Mouse (Mus musculus) liver, adult 2 months (tissue): ENCODE data around the gene Chmp6. TPM values are rescaled to one million over a fixed set of nuclear protein-coding genes. Genes with fewer than 3 reads are reported as not detected.

Experiments used
- DNase-seq: peaks from one replicate; pipeline ENCODE4 v3.0.0-alpha.2; 2011; ENCODE audit warnings: low read depth, low spot score; ENCODE audit errors: extremely low read depth
- H3K27ac ChIP-seq: fragments of 200-500 bp; replicated peaks from 2 replicates; pipeline ENCODE4 v1.5.1; 2012; ENCODE audit warnings: low read depth, mild to moderate bottlenecking, control low read depth, inconsistent platforms, low read length; ENCODE audit not compliant: insufficient read depth
- H3K27me3 ChIP-seq: fragments of 200-500 bp; 2 replicates; pipeline ENCODE4 v1.6.1; 2012; ENCODE audit warnings: mild to moderate bottlenecking, moderate library complexity, low read length, inconsistent platforms; ENCODE audit not compliant: control insufficient read depth, insufficient read depth
- H3K36me3 ChIP-seq: fragments of 200-500 bp; 2 replicates; pipeline ENCODE4 v1.6.1; 2012; ENCODE audit warnings: low read length, inconsistent platforms; ENCODE audit not compliant: control insufficient read depth, insufficient read depth
- H3K4me1 ChIP-seq: fragments of 200-500 bp; 2 replicates; pipeline ENCODE4 v1.6.1; 2011; ENCODE audit warnings: low read length; ENCODE audit not compliant: control insufficient read depth, insufficient read depth
- H3K4me3 ChIP-seq: fragments of 200-500 bp; 2 replicates; pipeline ENCODE4 v1.5.1; 2011; ENCODE audit warnings: low read depth, mild to moderate bottlenecking, control low read depth, low read length, moderate library complexity; ENCODE audit not compliant: insufficient read depth
- H3K79me2 ChIP-seq: fragments of 200-500 bp; 2 replicates; pipeline ENCODE4 v1.6.1; 2012; ENCODE audit warnings: inconsistent platforms, mild to moderate bottlenecking, low read length, moderate library complexity; ENCODE audit not compliant: control insufficient read depth, insufficient read depth
- H3K9ac ChIP-seq: fragments of 200-500 bp; 2 replicates; pipeline ENCODE4 v1.6.1; 2012; ENCODE audit warnings: low read depth, mild to moderate bottlenecking, control low read depth, inconsistent platforms, low read length
- CTCF ChIP-seq: fragments of 200-500 bp; IDR thresholded peaks from 2 replicates; pipeline ENCODE4 v1.5.1; 2011; ENCODE audit warnings: low read depth, low read length, control low read depth
- POLR2A ChIP-seq: fragments of 200-500 bp; IDR thresholded peaks from 2 replicates; pipeline ENCODE4 v1.6.1; 2011; ENCODE audit warnings: low read length, control low read depth; ENCODE audit not compliant: insufficient read depth; ENCODE audit errors: extremely low read depth
- WGBS: fragments of 180-500 bp; shearing (Covaris S2); methylation state at CpG from one replicate; pipeline ENCODE4 v1.1.7; 2018; 5-methylcytosine and 5-hydroxymethylcytosine counted together
- polyA plus RNA-seq: library from polyadenylated mRNA; depleted of rRNA; stranded (reverse); fragments of >200 nt; gene quantifications from 2 replicates; pipeline ENCODE4 v1.2.3, GENCODE M21; 2012
- total RNA-seq: library from RNA; depleted of rRNA; stranded (reverse); fragments of >200 nt; gene quantifications from 2 replicates; pipeline ENCODE4 v1.2.3, GENCODE M21; 2014

The Chmp6 gene
- total and polyA plus RNA-seq, 2 experiments: 21.6 to 34.2 TPM

DNA sequence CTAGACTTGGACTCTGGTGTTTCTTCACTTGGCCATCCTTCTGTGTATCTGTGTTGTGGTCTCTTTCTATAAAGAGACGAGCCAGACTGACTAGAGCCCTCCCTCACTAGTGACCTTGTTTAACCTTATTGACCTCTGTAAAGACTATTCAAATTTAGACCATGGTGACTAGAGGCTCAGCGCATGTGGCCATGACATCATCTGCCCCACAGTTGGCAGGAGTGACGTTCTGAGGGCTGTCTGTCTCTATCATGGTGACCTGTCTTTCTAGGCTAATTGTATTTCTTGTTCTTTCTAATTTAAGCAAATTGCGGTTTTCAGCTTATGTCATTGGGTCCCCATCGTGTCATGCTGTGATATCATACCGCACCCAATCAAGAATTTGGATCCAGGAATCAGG lies 38.1 kb downstream of the Chmp6 start:
- WGBS: 58% methylated on average over 6 of the region's 6 CpGs
- H3K4me3 ChIP-seq: no peak overlapping the region

DNA sequence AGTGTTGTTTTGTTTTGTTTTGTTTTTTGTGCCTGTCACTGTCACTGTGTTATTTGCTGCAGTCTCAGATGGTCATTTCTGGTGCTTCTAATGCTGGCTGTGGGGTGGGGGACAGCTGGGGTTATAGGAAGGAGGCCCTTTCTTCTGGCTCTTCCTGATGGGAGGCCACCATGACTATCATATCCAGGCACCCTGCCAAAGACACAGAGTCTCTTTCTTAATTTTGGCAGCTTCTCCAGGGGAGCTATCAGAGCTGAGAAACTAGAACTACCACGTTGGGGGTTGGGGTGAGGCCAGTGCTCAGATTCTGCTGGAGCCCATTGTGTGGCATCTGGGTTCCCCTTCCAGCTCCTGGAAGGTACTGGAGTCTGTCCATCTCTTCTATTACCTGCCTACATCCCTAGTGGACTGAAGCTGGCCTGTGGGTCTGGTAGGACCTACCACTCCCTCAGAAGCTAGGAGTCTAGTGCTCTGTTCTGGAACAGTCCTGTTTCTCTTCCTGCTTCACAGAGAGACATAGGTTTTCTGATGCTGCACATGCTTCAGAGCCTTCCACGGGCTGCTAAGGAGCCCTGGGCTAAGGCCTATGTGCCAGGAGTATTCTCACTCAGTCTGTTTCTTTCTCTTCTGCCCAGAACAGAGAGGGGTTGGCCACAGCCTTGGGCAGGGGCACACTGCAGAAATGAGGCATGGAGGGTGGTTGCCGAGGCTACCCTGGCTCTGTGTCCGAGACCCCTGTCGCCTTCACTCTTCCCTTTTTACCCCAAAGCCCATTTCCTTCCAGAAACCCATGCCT lies 39.4 kb downstream of the Chmp6 start:
- Histone ChIP-seq H3K27ac (peak overlapping the region; percentile 46), H3K4me1 (peaks cover 70% of the 10 kb centered on the region), H3K79me2 (peaks cover 77% of the 10 kb centered on the region), H3K9ac (no peak overlapping the region), H3K36me3 (no peaks in the 10 kb centered on the region), H3K4me3 (no peak overlapping the region), H3K27me3 (no peaks in the 10 kb centered on the region)
- 48% methylated on average over 5 of the region's 5 CpGs for WGBS
- peak; percentile 74 for DNase-seq
- no peak for TF ChIP-seq POLR2A
- no peak for TF ChIP-seq CTCF

More for the DNA sequence above, 38.1 kb downstream of the Chmp6 start:
- no peaks in the 10 kb centered on the region for H3K27me3 ChIP-seq
- H3K27ac ChIP-seq: peak overlapping the region; percentile 46; the same call in 1 of the 2 replicates
- TF ChIP-seq POLR2A (no peak), CTCF (no peak)
- peaks cover 68% of the 10 kb centered on the region for H3K79me2 ChIP-seq
- peak; percentile 57 for DNase-seq
- peaks cover 80% of the 10 kb centered on the region for H3K4me1 ChIP-seq
- no peaks in the 10 kb centered on the region for H3K36me3 ChIP-seq
- no peak overlapping the region for H3K9ac ChIP-seq

DNA sequence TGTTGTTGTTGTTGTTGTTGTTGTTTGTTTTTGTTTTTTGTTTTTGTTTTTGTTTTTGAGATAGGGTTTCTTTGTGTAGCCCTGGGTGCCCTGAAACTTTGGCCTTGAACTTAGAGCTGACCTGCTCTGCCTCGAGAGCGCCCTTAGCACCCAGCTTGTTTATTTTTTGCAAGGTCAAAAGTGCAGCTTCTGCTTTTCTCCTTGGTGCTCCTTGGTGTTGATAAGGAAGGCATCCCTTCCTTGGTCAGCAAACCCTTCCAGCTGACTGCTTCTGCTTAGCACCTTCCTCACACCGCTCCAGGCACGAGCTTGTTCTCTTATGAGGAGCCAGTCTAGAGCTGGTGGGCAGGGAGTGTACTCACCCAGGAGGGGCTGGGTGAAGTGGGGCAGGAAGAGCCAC lies 41.0 kb downstream of the Chmp6 start:
- Histone ChIP-seq H3K9ac (no peak overlapping the region), H3K27me3 (no peaks in the 10 kb centered on the region), H3K79me2 (peaks cover 72% of the 10 kb centered on the region), H3K27ac (peak overlapping the region; percentile 19), H3K36me3 (peaks cover 3% of the 10 kb centered on the region; the same call in 1 of the 2 replicates), H3K4me3 (no peak overlapping the region), H3K4me1 (peaks cover 55% of the 10 kb centered on the region)
- no peak for TF ChIP-seq POLR2A
- no peak for TF ChIP-seq CTCF
- WGBS: 26% methylated on average over 4 of the region's 4 CpGs
- peak; percentile 63 for DNase-seq

DNA sequence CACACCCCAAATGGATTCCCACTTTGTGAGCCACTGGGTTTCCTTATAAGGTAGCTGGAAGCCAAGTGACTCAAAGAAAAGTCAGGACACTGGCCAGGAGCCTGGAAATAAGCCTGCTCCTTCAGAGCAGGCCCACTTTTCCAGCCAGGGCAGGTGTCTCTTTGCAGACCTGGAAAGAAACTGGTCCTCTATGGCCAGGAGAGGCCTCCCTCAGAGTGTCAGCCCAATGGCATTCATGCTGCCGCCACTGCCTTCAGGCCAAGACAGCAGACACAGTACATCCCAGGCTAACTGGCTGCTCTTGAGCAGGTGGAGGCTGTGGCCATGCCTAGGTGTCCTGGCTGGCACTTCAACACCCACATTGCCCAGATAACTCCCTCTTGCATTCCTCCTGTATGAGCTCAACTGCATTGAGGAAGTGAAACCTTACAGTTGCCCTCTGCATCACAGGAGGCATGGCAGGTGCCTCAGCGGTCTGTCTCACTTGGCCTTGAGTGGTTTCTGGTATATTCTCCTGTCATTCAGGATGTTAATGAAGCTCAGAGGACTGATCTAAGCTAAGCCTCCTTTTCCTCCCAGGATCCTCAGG lies 41.6 kb downstream of the Chmp6 start:
- DNase-seq: no peak
- Histone ChIP-seq H3K27ac (peak overlapping the region; percentile 19; the same call in 1 of the 2 replicates), H3K4me3 (no peak overlapping the region), H3K9ac (no peak overlapping the region), H3K79me2 (peaks cover 72% of the 10 kb centered on the region), H3K4me1 (peaks cover 53% of the 10 kb centered on the region), H3K27me3 (no peaks in the 10 kb centered on the region), H3K36me3 (peaks cover 6% of the 10 kb centered on the region; the same call in 1 of the 2 replicates)
- TF ChIP-seq POLR2A: no peak
- TF ChIP-seq CTCF: no peak
- 66% methylated on average over 2 of the region's 2 CpGs for WGBS

DNA sequence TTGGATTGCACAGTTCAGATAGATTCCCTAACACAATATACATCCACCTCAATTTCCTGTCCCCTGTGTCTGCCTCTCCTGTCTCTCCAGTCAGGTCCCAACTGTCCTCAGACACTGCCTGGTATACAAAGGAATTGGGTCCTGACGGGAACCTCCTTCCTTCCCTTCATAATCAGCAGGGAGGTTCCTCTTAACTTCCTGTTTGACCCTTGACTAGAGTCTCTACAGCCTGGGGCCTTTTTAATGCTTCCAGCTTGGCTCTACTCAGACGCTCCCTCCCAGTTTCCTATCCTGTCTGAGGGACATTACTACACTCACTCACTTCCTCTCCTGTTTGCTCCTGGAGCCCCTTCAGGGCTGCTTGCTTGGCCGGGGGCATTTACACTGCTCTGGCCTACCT lies 42.2 kb downstream of the Chmp6 start:
- Histone ChIP-seq H3K36me3 (peaks cover 10% of the 10 kb centered on the region; the same call in 1 of the 2 replicates), H3K27ac (peak overlapping the region; percentile 36), H3K4me3 (no peak overlapping the region), H3K27me3 (no peaks in the 10 kb centered on the region), H3K9ac (no peak overlapping the region), H3K4me1 (peaks cover 51% of the 10 kb centered on the region), H3K79me2 (peaks cover 71% of the 10 kb centered on the region)
- 54% methylated on average over 3 of the region's 3 CpGs for WGBS
- TF ChIP-seq POLR2A (no peak), CTCF (no peak)
- no peak for DNase-seq
